Mouse (Mus musculus): Measurements from ENCODE around the gene Ier3.
A peak's percentile ranks its signal among the peaks of the same experiment; 100 is the strongest.
"Not testable (repeated sequence)": the region's sequence is repeated elsewhere in the genome, so short reads cannot be mapped to it uniquely, and the experiment has no call there.

The Ier3 gene

GRCm38 (mm10) chr17:35837487-35837886 lies 16.0 kb downstream of the Ier3 start:
- peak; percentile 55 to 62 for DNase-seq

- DNase-seq = peak; percentile 91
These were observed 16.6 kb downstream of the Ier3 start, which contains the start of gene Tubb5 for GRCm38 (mm10) chr17:35838122-35838544. Gene Tubb5, minus strand, starts transcription at chr17:35838306.

DNA sequence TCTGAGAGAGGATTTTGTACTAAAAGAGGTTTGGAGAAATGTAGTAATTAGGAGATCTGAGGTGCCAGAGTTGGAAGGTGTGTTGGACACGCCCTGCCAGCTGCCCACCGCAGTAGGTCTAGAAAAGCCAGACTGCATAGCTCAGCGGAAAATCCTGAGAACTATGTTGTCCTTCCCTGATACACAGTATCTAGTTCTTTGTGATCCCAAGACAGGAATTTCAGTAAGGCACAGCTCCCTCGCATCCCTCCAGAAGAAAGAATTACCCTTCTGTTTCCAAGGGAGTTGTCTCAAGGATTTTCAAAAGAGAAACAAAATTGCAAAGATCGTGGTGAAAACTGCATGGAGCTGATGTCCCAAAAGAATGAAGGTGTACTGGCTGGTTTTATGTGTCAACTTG lies 17.1 kb downstream of the Ier3 start:
- DNase-seq = no peak

GRCm38 (mm10) chr17:35839002-35839401 lies 17.5 kb downstream of the Ier3 start:
- not testable (repeated sequence) for DNase-seq

DNA sequence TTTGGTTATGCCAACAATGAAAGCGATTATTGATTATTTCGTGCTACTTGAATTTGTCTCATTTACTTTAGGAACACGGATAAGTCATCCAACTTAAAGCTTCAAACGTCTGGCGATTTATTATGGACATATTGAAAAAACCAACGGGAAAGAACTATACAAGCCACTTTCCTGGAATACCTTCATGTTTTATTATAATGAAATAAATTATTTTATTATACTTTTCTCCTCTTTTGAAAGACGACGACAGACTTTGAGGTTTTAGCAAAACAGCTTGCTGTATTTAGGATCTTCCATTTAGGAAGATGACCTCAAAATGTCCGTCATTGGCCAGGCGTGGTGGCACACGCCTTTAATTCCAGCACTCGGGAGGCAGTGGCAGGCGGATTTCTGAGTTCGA lies 19.1 kb downstream of the Ier3 start:
- no peak for DNase-seq

DNA sequence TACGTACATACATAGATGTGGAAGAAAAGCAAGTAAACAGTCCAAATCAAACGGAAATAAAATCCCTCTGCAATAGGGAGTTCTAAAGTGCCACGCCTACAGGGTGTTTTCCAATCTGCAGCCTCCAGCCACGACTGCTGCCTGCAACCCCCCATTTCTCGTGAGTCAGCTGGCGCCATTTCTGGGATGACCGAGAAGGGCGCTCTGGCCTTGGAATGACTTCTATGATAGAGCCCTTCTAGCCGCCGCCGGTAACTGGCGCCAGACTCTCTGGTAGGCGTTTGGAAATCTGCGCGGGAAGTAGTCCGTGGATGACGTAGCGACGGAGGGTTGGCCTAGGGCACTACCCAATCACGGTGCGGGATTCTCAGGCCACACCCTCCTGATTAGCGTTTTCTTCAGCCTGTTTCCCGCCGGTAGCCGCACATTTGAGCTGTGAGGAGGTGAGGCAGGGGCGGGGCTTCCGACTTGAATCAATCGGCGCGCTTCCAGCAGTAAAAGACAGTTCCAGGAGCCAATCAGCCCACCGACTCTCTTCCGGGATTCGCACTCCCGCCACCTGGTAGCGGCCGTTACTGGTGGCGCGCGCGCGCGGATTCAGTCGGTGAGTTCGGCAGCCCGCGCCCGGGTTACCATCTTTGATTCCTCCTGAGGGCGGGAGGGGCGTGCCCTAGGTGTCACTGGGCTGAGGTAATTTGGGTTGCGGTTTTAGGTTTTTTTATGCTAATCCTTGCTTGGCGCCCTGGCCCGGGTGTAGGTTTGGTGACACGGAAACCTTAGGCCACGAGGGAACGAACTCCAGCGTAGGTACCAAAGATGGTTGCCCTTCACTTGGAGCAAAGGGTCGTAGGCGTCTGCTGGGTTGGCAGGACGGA lies 19.8 kb downstream of the Ier3 start, which contains the start of gene Mdc1:
TSS of gene Mdc1 (plus strand) at position 440 of the 875 bp plus-strand sequence.
- DNase-seq = peak; percentile 98 to 99

GRCm38 (mm10) chr17:35842006-35842405 lies 20.5 kb downstream of the Ier3 start:
- DNase-seq = no peak

- DNase-seq = peak; percentile 24 to 27
These were observed 22.0 kb downstream of the Ier3 start for GRCm38 (mm10) chr17:35843514-35843913.

DNA sequence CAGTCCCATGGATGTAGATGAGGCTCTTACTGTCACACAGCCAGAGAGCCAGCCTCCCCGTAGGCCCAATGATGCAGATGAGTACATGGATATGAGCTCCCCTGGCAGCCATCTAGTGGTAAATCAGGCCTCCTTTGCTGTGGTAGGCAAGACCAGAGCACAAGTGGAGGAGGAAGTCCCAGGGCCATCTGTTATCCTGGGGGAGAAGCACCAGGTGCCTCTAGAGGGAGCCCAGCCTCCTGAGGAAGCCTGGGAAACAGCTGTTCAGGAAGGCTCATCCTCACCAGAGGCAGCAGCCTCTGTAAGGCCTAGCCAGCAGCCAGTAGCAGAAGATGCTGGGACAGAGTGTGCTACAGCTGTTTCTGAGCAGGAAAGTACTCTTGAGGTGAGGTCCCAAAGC lies 26.6 kb downstream of the Ier3 start:
- no peak for DNase-seq

GRCm38 (mm10) chr17:35850974-35851373 lies 29.5 kb downstream of the Ier3 start:
- no peak for DNase-seq

DNA sequence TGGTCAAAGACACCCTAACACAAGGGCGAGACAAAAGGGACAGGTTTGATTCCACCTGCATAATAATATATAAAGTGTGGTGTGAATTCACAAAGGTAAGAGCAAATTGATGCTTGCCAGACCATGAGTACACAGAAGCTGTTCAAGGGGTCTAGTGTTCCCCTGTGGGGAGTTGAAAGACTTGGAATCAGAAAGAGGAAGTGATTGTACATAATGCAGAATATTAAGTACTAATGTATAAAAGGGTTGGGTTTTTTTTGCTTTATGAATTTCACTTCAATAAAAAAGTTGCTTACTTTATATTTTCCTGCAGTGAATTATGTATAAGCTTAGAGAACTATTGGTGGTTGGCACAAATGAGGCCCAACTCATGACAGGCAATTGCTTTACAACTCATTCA lies 37.9 kb downstream of the Ier3 start:
- no peak for DNase-seq

GRCm38 (mm10) chr17:35859835-35860234 lies 38.4 kb downstream of the Ier3 start:
- DNase-seq = no peak

- DNase-seq = no peak
These were observed 39.3 kb downstream of the Ier3 start for GRCm38 (mm10) chr17:35860831-35861197.

- peak; percentile 88 for DNase-seq
These were observed 39.8 kb downstream of the Ier3 start, which contains the start of gene Nrm for GRCm38 (mm10) chr17:35861198-35861857. Gene Nrm, plus strand, starts transcription at chr17:35861318.

DNA sequence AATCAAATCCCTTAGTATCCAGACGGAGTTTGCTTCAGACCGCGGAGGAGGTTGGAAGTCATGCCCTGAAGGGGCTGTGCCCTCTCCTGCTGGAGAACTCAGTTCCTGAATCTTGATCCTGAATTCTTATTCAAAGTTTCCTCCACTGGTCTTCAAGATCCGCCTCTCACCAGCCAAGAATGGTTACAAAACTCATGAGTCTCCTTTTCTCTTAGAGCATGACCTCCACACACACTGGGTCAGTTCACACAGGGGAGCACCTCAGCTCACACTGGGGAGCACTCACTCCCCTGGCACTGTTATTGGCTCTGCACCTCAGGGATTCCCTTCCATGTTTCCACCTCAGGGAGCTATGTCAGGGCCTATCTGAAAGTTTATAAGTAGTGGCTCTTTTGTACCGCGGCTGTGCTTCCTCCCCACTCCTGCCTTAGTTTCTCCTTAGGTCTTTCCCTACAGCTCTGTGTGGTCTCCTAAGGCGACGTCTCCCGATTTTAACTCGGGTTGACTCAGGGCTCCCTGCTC lies 43.4 kb downstream of the Ier3 start:
- DNase-seq = no peak

- DNase-seq = peak; percentile 58 to 61
These were observed 44.2 kb downstream of the Ier3 start, which contains the start of gene Ppp1r18 for GRCm38 (mm10) chr17:35865481-35866280. Gene Ppp1r18, plus strand, starts transcription at chr17:35865593.

DNA sequence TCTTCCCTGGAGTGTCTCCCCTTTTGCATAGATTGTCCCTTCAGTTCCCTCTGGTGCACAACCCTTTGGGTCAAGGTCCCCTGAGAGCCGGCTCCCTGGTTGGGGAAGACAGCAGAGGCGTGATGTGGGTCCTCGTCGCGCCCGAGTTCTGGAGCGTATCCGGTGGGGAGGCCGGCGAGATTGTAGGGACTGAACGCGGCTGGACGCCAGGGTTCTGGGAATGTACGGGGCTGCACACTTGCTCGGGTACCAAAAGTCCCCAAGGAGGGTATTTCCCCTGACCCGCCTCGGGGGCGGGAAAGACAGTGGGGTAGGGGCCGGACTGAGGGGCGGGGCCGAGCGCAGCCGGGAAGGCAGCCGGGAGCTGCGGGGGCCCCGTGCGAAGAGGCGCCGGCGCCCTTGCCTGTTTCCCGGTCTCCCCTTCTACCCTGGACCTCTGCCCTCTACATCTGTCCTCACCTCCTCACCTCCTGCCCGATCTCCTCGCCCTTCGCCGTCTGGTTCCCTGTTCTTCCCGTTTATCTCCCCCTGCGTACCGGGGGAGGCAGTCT lies 44.9 kb downstream of the Ier3 start:
- peak; percentile 56 to 57 for DNase-seq

GRCm38 (mm10) chr17:35866911-35867890 lies 45.7 kb downstream of the Ier3 start:
- peak; percentile 66 for DNase-seq

DNA sequence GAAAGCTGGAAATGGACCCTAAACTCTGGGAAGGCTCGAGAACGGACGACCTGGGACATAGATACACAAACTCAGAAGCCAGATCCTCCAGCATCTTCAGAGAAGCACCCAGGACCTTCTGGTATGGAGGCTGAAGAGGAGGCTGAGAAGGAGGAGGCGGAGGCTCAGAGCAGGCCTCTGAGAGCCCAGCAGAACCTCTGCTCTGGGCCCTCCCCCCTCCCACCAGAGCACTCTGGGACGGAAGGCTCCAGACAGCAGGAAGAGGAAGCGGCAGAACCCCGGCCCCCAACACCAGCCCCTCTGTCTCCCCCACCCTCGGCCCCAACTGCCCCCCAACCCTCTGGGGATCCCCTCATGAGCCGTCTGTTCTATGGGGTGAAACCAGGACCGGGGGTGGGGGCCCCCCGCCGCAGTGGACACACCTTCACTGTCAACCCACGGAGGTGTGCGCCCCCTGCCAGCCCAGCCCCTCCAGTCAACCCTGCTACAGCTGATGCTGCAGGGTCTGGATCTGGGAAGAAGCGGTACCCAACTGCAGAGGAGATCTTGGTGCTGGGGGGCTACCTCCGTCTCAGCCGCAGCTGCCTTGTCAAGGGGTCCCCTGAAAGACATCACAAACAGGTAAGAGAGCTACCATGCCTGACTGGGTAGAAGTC lies 46.8 kb downstream of the Ier3 start:
- peak; percentile 49 to 50 for DNase-seq

GRCm38 (mm10) chr17:35868961-35869345 lies 47.5 kb downstream of the Ier3 start:
- peak; percentile 19 to 30 for DNase-seq

All from B cell, adult 2 months (primary cell).